Mouse (Mus musculus) embryo, embryonic 9.5 days (tissue): ENCODE measurements at regions not wholly inside any gene's neighbourhood (a gene's known extent, or its start where the extent isn't known, plus 50 kb on each side); places are given as distances from the start of the nearest gene placed in this dataset.

Experiments used
- DNase-seq: peaks from one replicate; pipeline ENCODE4 v3.0.0-alpha.2; 2017; ENCODE audit errors: extremely low spot score

DNA sequence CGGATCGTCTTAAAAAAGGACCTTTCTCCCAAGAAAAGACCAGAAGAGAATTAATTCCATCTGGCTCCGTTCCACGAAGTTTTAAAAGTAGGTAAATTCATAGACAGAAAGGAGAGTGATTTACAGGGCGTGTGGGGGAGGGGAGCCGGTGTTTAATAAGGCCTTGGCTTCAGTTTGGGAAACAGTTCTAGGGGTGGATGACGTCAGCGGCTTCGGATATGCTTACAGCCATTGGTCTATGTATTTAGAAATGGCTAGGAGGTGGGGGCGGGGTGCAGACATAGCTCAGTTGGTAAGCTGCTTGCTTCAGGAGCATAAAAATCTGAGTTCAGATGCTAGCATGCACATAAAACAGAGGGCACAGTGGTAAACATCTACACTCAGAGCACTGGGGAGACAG lies 127.0 kb downstream of the Gadd45g start:
- no peak for DNase-seq

DNA sequence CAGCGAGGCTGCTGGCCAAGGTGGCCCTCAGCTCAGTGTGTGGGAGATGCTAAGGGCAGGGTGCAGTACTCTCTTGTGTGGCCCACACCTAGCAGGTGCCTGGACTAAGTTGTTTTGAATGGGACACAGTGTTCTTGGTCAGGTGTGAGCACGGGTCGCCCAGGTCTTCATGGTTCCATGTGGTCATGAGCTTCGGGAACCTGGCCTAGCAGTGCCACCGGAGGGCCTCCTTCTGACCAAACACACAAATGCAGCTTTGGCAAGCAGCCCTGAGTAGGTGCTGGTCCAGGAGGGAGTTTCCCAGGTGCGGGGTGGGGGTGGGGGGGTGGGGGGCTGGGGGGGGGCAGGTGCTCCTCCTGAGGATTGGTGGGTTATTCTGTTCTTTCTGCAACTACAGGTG lies 127.6 kb downstream of the Gadd45g start:
- no peak for DNase-seq

- DNase-seq = no peak
Measured at GRCm38 (mm10) chr13:51975330-51975729, 128.9 kb downstream of the Gadd45g start.

DNA sequence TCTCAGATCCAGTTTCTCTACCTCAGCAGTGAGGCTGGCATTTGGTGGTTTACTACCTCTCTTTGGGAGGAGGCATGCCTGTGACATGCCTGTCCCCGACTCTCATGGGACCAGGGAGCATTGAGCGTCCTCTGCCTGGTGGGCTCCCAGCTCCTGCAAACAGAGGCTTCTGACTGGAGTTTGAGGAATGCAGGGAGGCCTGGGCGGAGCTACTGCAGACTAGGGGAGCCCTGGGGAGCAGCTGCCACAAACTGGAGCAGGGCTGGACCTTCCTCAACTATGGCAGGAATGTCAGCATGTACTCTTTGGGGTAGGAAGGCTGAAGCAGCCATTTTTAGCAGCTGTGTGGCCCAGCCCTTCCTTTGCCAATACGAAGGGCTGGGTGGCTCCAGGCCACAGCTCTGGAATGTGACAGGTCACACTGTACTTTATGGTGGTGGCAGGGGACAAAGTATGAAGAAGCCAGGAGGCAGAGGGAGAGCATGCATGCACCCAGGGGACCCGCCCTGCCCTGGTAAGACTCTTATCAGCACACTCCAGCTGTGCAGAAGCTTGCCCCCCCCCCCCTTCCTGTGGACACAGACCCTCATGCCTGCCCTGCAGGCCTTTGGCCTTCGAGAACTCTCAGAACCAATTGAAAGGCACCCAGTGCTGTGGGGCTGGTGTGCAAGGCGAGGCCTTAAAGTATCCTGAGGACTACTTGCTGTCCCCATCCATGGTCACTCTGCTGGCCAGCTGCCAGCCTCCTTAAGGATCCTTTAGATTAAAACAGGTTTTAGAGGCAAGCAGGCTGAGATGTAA lies 129.5 kb downstream of the Gadd45g start:
- peak; percentile 38 for DNase-seq

DNA sequence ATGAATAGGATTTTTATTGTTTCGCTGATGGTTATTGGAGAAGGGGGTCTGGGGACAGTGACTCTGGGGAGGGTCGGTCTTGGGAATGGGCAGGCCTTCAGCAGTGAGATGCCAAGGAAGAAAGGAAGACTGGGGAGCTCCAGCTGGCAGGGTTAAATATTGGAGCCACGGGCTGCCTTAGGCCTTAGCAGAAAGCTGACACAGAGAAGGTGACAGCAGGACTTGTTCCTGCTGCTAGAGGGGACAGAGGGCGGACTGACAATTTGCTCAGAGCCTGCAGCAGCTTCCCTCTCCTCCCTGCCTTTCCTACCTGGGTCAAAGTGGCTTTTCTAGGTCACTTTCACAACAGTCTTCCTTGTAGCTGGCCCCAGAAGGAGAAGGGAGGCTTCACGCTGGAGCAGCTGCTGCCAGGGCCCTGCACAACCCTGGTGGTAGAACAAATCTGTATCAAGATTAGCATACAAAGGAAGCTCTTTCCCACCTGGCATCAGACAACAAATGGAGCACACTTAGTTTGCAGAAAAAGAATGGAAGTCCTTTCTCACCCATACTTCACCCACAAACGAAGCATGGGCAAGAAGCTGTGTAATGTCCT lies 130.2 kb downstream of the Gadd45g start:
- DNase-seq = no peak

DNA sequence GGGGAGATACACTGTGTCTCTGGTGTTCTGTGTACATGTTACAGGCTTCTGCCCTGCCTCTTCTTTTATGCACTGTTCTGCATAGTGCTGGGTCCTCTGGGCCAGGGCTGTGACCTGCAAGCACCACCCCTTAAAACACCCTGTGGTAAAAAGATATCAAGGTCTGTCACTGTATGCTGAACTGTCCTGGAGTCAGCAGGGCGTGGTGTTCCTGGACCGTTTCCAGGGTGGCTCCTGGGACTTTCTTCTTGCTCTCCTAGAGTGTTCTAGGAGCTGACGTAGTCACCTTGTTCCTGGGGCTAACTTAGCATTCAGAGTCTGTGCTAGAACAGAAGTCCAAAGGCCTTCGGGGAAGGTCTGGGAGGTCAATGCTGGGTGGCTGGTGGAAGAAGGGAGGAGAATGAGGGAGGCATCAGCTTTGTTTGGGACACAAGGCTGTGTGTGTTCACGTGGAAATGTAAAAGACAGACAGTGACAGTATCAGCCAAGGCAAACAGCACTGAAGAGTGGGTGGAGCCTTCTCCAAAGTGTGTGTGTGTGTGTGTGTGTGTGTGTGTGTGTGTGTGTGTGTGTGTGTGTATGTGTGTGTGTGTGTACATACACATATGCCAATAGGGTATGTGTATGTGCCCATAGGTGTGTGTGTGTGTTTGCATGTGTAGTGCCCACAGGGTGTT lies 133.0 kb downstream of the Gadd45g start:
- no peak for DNase-seq

DNA sequence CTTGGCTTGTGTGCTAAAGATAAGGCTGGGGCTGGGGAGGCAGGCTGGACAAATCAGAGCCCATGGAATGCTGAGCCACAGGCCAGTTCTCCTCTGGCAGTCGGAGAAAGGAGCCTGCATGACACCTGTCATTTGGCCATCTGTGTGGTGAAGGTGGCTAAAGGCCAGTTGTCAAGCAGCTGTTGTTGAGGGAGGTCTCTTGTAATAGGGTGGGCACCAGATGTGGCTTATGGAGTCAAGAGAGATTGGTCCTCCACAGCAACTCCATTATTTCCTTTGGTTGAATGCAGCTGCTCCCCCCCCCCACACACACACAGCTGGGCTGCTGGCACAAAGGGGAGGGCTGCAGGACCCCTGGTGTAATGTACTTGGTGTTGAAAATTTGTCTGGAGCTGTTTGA lies 133.9 kb downstream of the Gadd45g start:
- no peak for DNase-seq

- no peak for DNase-seq
Measured at GRCm38 (mm10) chr13:51983002-51983401, 136.5 kb downstream of the Gadd45g start.

- no peak for DNase-seq
Measured at GRCm38 (mm10) chr13:51983575-51983974, 137.1 kb downstream of the Gadd45g start.

GRCm38 (mm10) chr13:51991339-51991738 lies 144.9 kb downstream of the Gadd45g start:
- DNase-seq = no peak

- DNase-seq = no peak
Measured at GRCm38 (mm10) chr13:51992878-51993277, 146.4 kb downstream of the Gadd45g start.

GRCm38 (mm10) chr13:51996163-51996562 lies 149.7 kb downstream of the Gadd45g start:
- no peak for DNase-seq

- DNase-seq = no peak
Measured at GRCm38 (mm10) chr13:51998542-51998941, 152.1 kb downstream of the Gadd45g start.

DNA sequence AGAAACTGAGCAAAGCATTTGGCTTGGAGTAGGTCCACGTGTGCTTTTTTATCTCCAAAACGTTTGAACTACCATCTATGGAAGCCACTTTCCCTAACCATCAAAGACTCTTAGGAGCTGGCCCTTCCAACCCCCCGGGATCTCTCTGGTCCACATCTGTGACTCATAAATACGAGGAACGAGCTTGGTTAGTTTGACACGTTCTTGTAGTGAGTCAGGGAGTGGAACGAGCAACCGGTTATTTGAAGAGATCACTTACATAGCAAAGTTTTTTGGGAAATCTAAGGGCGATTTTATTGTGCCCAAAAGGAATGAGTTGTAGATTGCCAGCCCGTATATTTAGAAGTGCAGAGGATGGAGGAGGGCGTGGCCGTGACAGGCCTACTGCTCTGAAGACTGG lies 155.3 kb downstream of the Gadd45g start:
- no peak for DNase-seq

DNA sequence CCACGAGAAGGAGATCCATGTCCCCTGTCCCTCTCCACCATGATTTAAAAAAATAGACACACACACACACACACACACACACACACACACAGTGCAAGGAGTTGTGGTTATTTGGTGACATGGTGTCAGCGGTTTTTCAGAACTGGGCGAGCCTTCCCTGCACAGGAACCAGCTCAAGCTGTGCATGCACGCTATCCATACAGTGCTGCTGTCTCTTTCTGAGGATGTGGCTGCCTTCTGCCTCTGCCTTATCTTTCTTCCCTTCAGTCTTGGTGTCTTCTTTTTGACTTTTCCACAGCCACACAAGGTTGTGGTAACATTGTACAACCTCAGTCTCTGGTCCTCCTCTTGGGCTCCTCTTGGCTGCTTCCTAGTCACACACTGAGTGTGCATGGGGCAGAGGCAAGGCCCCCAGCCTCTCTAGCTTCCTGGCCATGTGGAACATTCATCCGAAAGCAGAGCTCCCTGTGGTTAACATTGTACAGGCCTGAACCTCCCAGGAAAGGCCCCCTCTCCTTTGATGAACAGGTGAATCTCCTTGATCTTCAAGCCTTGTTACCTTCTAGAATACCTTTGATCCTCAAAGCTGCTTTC lies 157.6 kb downstream of the Gadd45g start:
- no peak for DNase-seq

GRCm38 (mm10) chr13:52007585-52008395 lies 161.3 kb downstream of the Gadd45g start:
- no peak for DNase-seq

- no peak for DNase-seq
Measured at GRCm38 (mm10) chr13:52009231-52009630, 162.8 kb downstream of the Gadd45g start.

DNA sequence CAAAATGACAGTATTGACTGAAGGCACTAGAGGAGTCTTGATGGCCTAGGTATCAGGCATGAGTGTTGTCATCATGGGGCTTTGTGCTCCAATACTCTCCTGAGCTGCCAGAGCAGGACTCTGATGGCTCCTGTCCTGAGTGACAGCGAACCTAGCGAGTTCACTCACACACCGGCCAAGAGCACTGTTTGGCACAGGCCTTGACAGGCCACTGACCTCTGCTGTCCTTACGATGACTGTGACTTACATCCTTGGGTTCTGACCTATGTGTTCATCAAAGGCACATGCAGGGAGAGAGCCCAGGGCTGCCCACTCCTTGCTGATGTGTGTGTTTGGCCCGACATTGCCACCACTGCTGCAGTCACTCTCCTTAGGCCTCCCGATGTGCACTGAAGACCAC lies 163.3 kb downstream of the Gadd45g start:
- no peak for DNase-seq

GRCm38 (mm10) chr13:52011001-52011400 lies 164.5 kb downstream of the Gadd45g start:
- no peak for DNase-seq

GRCm38 (mm10) chr13:52013182-52013581 lies 166.7 kb downstream of the Gadd45g start:
- DNase-seq = no peak

DNA sequence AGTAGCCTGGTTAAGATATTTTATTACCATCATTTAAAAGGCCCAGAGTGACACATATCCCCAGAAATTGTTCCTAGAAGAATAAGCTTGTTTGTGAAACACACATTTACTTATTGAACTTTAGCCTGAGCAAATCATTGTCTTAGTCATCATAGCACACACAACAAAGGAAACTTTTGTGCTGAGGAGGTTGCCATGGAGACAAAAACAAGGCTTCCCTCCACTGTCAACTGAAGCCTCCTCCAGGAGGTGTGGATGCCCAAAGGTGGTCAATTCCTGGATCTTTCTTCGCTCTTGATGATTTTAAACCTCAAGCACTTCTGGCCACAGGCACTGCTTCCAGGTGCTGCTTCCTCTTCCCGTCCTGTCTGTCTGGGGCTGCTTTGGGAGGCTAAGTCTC lies 167.3 kb downstream of the Gadd45g start:
- DNase-seq = no peak

DNA sequence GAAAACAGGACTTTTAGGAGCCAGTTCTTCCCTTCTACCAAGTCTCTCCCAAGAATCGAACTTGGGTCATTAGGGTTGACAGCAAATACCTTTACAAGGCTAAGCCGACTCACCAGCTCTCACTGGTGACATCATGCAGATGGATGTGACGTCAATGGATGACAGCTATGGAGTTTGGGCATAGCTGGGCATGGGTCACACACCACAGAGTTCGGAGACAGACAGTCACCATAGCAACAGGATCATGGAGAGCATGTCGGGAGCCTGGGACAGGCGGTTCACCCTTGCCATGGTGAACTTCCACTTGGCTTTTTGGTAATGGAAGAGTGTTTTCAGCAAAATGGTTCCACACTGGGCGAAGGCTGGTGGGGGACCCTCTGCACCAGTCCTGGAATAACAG lies 168.1 kb downstream of the Gadd45g start:
- DNase-seq = no peak
